Mouse (Mus musculus) intestine, postnatal 0 days (tissue): ENCODE results near the gene Hdac5. TPM values are rescaled to one million over a fixed set of nuclear protein-coding genes. Genes with fewer than 3 reads are reported as not detected.

Experiments
- ATAC-seq: fragments of 200-750 bp; cut with Nextera tagmentation; 2 replicates; pipeline ENCODE4 v1.8.0; 2017; ENCODE audit warnings: mild to moderate bottlenecking, moderate TSS enrichment, moderate library complexity
- H3K27ac ChIP-seq: fragments of 300-500 bp; sonication (generic); 2 replicates; pipeline ENCODE4 v1.5.1; 2014; ENCODE audit warnings: mild to moderate bottlenecking, low read depth, low read length, moderate library complexity
- H3K27me3 ChIP-seq: fragments of 300-500 bp; sonication (generic); replicated peaks from 2 replicates; pipeline ENCODE4 v1.6.1; 2014; ENCODE audit warnings: low read length, mixed read lengths; ENCODE audit not compliant: control insufficient read depth, insufficient read depth
- H3K36me3 ChIP-seq: fragments of 300-500 bp; sonication (generic); 2 replicates; pipeline ENCODE4 v1.6.1; 2014; ENCODE audit warnings: mild to moderate bottlenecking, moderate library complexity; ENCODE audit not compliant: control insufficient read depth, insufficient read depth
- H3K4me1 ChIP-seq: fragments of 300-500 bp; sonication (generic); replicated peaks from 2 replicates; pipeline ENCODE4 v1.6.1; 2014; ENCODE audit warnings: antibody characterized with exemption, low read length, mixed read lengths; ENCODE audit not compliant: control insufficient read depth, insufficient read depth
- H3K4me2 ChIP-seq: fragments of 300-500 bp; sonication (generic); replicated peaks from 2 replicates; pipeline ENCODE4 v1.6.1; 2014; ENCODE audit warnings: low read depth, mild to moderate bottlenecking, moderate library complexity
- H3K4me3 ChIP-seq: fragments of 300-500 bp; sonication (generic); 2 replicates; pipeline ENCODE4 v1.5.1; 2014; ENCODE audit warnings: low read depth, low read length
- H3K9ac ChIP-seq: fragments of 300-500 bp; sonication (generic); 2 replicates; pipeline ENCODE4 v1.6.1; 2014; ENCODE audit warnings: mild to moderate bottlenecking, low read depth, low read length
- H3K9me3 ChIP-seq: fragments of 300-500 bp; sonication (generic); 2 replicates; pipeline ENCODE4 v1.6.1; 2016; ENCODE audit warnings: mixed run types; ENCODE audit not compliant: control insufficient read depth
- CTCF ChIP-seq: sonication (generic); IDR thresholded peaks from 2 replicates; pipeline ENCODE4 v1.5.1; 2016; ENCODE audit warnings: low read depth, mild to moderate bottlenecking, control low read depth, antibody characterized with exemption, moderate library complexity
- WGBS: fragments of 180-500 bp; shearing (Covaris S2); extraction: QIAGEN DNeasy Blood & Tissue Kit; methylation state at CpG from one replicate; pipeline ENCODE4 v1.1.7; 2014; 5-methylcytosine and 5-hydroxymethylcytosine counted together
- polyA plus RNA-seq: library from polyadenylated mRNA; unstranded; fragments of >200 nt; fragmentation: Nextera tagmentation; extraction: Ambion mirVana; gene quantifications from 2 replicates; pipeline ENCODE4 v1.2.1, GENCODE M21; 2015

Gene Hdac5
- polyA plus RNA-seq, 1 experiment from 2014 or later = 30.1 TPM

DNA sequence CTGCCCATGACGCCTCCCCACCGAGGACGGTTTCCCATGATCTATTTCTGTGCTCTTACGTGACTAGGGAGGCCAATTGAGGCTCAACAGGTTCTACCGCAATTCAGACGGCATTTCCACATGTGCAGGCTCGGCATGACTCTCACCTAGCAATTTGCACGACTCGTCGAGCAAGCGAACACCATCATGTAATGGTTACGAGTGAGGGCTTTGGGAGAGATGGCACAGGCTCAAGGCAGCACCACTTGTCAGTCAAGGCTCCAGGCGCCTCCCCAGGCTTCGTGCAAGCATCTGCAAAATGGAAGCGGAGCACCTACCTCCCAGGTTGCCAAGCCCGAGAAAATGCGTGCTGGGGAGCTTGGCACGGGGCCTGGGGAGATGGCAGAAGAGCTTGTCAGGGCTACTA lies 18.0 kb downstream of the Hdac5 start:
- no peaks in the 10 kb centered on the region for H3K27me3 ChIP-seq
- H3K36me3 ChIP-seq = peaks cover 12% of the 10 kb centered on the region; the same call in 1 of the 2 replicates
- no peak for ATAC-seq
- no peak for TF ChIP-seq CTCF
- WGBS = 65% methylated on average over 18 of the region's 18 CpGs
- H3K4me1 ChIP-seq = peaks cover 18% of the 10 kb centered on the region; the same call in 1 of the 2 replicates
- no peaks in the 10 kb centered on the region for H3K9me3 ChIP-seq
- H3K4me3 ChIP-seq = no peak overlapping the region
- H3K9ac ChIP-seq = 0 out of 2 replicates have a peak overlapping the region, but pooled peaks have one; percentile 11
- no peak overlapping the region for H3K27ac ChIP-seq
- no peak overlapping the region for H3K4me2 ChIP-seq

DNA sequence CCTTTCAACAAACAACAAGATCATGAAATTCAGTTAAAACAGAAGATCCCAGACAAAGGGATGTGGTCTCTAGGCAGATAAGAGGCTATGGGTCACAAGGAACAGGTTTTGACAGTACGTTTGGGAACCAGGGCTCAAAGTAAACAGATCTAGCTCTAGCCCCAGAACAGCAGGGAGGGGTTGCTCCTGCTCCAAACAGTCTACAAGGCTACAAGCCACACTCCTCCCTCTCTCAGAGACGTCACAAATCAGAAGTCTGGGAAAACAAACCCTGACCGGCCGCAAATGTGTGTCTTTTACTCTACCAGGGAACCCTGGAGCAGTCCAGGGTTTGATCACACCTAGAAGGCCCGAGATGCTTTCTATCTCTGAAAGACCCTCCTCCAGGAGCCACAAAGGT lies 19.0 kb downstream of the Hdac5 start:
- no peak for ATAC-seq
- WGBS = 39% methylated on average over 5 of the region's 5 CpGs
- Histone ChIP-seq H3K4me2 (no peak overlapping the region), H3K4me1 (peaks cover 15% of the 10 kb centered on the region; the same call in 1 of the 2 replicates), H3K36me3 (peaks cover 21% of the 10 kb centered on the region), H3K27ac (no peak overlapping the region), H3K4me3 (no peak overlapping the region), H3K27me3 (no peaks in the 10 kb centered on the region), H3K9ac (no peak overlapping the region), H3K9me3 (no peaks in the 10 kb centered on the region)
- no peak for TF ChIP-seq CTCF

DNA sequence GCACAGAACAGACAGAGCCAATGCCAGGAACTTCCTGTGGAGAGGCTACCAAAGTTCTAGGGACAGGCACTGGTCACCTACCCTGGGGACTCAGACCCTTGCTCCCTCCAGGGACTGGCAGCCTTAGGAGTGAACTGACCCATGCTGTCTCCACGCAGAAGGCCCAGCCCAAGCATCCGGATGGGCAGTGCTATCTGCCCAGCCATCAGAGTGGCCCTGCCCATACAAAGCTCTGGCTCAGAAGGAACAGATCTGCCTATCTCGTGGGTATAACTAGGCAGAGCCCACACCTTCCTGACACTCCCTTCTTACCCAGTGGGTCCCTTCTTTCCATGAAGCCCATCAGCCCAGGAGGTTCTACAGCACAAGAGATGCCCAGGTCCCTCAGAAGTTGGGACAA lies 19.8 kb downstream of the Hdac5 start:
- Histone ChIP-seq H3K4me1 (peaks cover 10% of the 10 kb centered on the region; the same call in 1 of the 2 replicates), H3K4me2 (no peak overlapping the region), H3K27me3 (no peaks in the 10 kb centered on the region), H3K9ac (no peak overlapping the region), H3K9me3 (no peaks in the 10 kb centered on the region), H3K36me3 (peaks cover 29% of the 10 kb centered on the region), H3K27ac (no peak overlapping the region), H3K4me3 (no peak overlapping the region)
- TF ChIP-seq CTCF = no peak
- 68% methylated on average over 3 of the region's 3 CpGs for WGBS
- no peak for ATAC-seq

DNA sequence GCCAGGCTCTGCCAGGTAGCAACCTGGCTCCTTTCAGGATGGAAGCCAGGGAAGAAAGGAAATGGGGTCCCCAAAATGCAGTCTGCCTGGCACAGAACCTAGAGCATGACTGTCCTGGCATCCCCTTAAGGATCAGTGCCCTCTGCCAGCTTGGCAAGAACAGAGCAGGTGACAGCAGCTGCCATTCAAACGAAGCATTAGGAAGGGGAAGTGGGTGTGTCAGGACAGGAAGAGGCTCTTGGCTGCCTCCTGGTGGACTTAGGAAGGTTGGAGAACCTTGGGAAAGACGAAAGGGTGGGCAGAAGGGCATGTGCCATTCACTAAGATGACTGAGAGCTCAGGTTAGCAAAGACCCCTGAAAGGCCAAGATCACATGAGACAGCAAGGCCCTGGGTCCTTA lies 20.2 kb downstream of the Hdac5 start:
- ATAC-seq = no peak
- Histone ChIP-seq H3K4me3 (no peak overlapping the region), H3K27ac (no peak overlapping the region), H3K27me3 (no peaks in the 10 kb centered on the region), H3K4me1 (peaks cover 10% of the 10 kb centered on the region; the same call in 1 of the 2 replicates), H3K4me2 (no peak overlapping the region), H3K36me3 (peaks cover 34% of the 10 kb centered on the region), H3K9me3 (no peaks in the 10 kb centered on the region), H3K9ac (no peak overlapping the region)
- 29% methylated on average over 2 of the region's 2 CpGs for WGBS
- peak; percentile 90 for TF ChIP-seq CTCF

DNA sequence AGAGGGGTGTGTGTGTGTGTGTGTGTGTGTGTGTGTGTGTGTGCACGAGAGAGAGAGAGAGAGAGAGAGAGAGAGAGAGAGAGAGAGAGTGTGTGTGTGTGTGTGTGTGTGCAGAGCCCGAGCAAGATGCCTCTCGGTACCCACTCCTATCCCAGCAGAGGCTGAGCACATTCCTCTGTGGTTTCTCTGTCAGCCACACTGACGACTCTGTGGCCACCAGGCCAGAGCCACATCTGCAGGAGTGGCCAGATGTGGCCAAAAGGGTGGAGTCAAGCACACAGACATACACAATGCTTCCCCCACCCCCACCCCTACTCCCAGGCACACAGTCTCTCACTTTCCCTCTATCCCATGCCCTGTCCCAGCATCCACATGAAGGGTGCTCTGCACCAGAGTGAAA lies 21.1 kb downstream of the Hdac5 start:
- H3K27me3 ChIP-seq = no peaks in the 10 kb centered on the region
- peaks cover 43% of the 10 kb centered on the region for H3K36me3 ChIP-seq
- 60% methylated on average over 3 of the region's 4 CpGs for WGBS
- no peak overlapping the region for H3K27ac ChIP-seq
- TF ChIP-seq CTCF = no peak
- peaks cover 8% of the 10 kb centered on the region; the same call in 1 of the 2 replicates for H3K4me1 ChIP-seq
- no peak overlapping the region for H3K4me3 ChIP-seq
- ATAC-seq = no peak
- no peak overlapping the region for H3K9ac ChIP-seq
- no peaks in the 10 kb centered on the region for H3K9me3 ChIP-seq
- H3K4me2 ChIP-seq = no peak overlapping the region

DNA sequence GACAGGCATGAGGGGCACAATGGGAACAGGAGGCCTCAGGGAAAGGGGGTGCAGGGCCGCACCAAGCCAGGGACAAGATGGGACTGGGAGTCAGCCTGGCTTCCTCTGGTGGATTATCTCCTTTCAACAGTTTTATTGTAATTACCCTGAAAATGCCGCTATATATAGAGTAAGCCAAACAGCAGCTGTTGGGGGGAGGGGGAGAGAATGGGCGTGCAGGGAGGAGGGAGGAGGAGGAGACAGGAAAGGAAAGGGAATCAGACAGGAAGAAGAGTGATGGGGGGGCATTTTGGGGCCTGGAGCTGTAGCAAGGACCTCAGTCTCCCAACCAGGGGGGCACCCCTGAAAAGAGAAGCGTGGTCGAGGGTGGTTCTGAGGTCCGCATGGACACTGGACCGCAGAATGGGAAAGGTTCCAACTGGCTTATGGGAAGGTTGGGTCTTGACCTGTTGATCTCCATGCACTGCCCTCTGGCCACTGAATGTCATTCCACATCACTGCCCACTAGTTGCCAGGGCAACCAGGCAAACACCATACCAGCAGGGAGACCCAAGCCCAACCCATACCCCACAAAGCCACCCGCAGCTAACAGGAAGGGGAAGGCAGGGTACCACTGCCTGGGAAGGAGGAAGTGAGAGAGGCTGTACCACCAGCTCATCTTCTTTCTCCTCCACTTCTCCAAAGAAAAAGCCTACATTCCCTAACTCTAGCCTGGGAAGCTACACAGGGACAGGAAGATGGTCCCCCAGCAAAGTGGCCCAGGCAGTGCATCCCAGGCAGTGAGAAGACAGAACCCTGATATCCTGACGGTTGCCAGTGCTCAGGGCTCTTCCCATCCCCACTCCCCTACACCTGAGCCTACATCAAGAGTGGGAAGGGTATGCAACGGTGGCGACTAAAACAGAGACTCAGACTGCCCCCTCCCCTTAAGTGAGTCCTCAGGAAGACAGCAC lies 21.9 kb downstream of the Hdac5 start:
- no peaks in the 10 kb centered on the region for H3K27me3 ChIP-seq
- 49% methylated on average over 11 of the region's 11 CpGs for WGBS
- no peak overlapping the region for H3K4me3 ChIP-seq
- peaks cover 3% of the 10 kb centered on the region; the same call in 1 of the 2 replicates for H3K4me1 ChIP-seq
- H3K9ac ChIP-seq = no peak overlapping the region
- no peak for ATAC-seq
- no peaks in the 10 kb centered on the region for H3K9me3 ChIP-seq
- peak overlapping the region; percentile 13; the same call in 1 of the 2 replicates for H3K4me2 ChIP-seq
- H3K36me3 ChIP-seq = peaks cover 50% of the 10 kb centered on the region
- no peak for TF ChIP-seq CTCF
- no peak overlapping the region for H3K27ac ChIP-seq
